Mouse (Mus musculus) heart, adult 18-20 months (tissue): ENCODE data around the gene Stk33. TPM values are rescaled to one million over a fixed set of nuclear protein-coding genes. Genes with fewer than 3 reads are reported as not detected.
A peak's percentile ranks its signal among the peaks of the same experiment; 100 is the strongest.
"Not testable (repeated sequence)": the region's sequence is repeated elsewhere in the genome, so short reads cannot be mapped to it uniquely, and the experiment has no call there.

Experiments
- DNase-seq, 2 experiments: peaks; one replicate each; pipeline ENCODE4 v3.0.0; 2021 to 2022; ENCODE audit warnings: mixed read lengths in 1 of 2
- long read RNA-seq, 2 experiments: library from polyadenylated mRNA; stranded (forward); transcript quantifications; one replicate each; pipeline ENCODE4 v2.0.0; 2021
- total RNA-seq, 2 experiments: library from RNA; stranded (reverse); gene quantifications; 2 replicates each; pipeline ENCODE4 v1.2.3; 2021

Stk33 gene
- under 1 TPM in 1 of 2 experiments, not detected in 1; 0.33 TPM for total RNA-seq
- long read RNA-seq, experiment 1, result 0 reads
- long read RNA-seq, experiment 2, result 0 reads

- peak; percentile 78 to 81 for DNase-seq
Observed at GRCm38 (mm10) chr7:109438781-109439591, at the start of gene Stk33. Stk33 (minus strand) TSS chr7:109439081.

GRCm38 (mm10) chr7:109484221-109484620, 45.3 kb upstream of the Stk33 start:
- no peak for DNase-seq

- DNase-seq, result peak; percentile 50 to 66
Observed at GRCm38 (mm10) chr7:109480765-109481197, 41.9 kb upstream of the Stk33 start.

GRCm38 (mm10) chr7:109477926-109478325, 39.0 kb upstream of the Stk33 start:
- no peak for DNase-seq

- DNase-seq, result no peak
Observed at GRCm38 (mm10) chr7:109470700-109471099, 31.8 kb upstream of the Stk33 start.

- DNase-seq, result peak; percentile 25 to 42
Observed at GRCm38 (mm10) chr7:109468262-109468701, 29.4 kb upstream of the Stk33 start.

- DNase-seq, result no peak
Observed at GRCm38 (mm10) chr7:109467591-109467990, 28.7 kb upstream of the Stk33 start.

GRCm38 (mm10) chr7:109460698-109461097, 21.8 kb upstream of the Stk33 start:
- DNase-seq, result no peak

- DNase-seq, result no peak
Observed at GRCm38 (mm10) chr7:109456563-109456962, 17.7 kb upstream of the Stk33 start.

GRCm38 (mm10) chr7:109455748-109456147, 16.9 kb upstream of the Stk33 start:
- no peak for DNase-seq

- no peak for DNase-seq
Observed at GRCm38 (mm10) chr7:109454856-109455255, 16.0 kb upstream of the Stk33 start.

GRCm38 (mm10) chr7:109448060-109448459, 9.2 kb upstream of the Stk33 start:
- no peak for DNase-seq

GRCm38 (mm10) chr7:109445012-109445411, 6.1 kb upstream of the Stk33 start:
- DNase-seq, result peak; percentile 22 to 69

GRCm38 (mm10) chr7:109442739-109443138, 3.9 kb upstream of the Stk33 start:
- no peak for DNase-seq

- DNase-seq, result no peak
Observed at GRCm38 (mm10) chr7:109440697-109441269, 1.9 kb upstream of the Stk33 start.

GRCm38 (mm10) chr7:109424422-109425159, 14.3 kb downstream of the Stk33 start:
- peak in 1 of 2 experiments; percentile 49 for DNase-seq

- DNase-seq, result no peak
Observed at GRCm38 (mm10) chr7:109422803-109423202, 16.1 kb downstream of the Stk33 start.

GRCm38 (mm10) chr7:109405491-109405890, 33.4 kb downstream of the Stk33 start:
- no peak for DNase-seq

- DNase-seq, result no peak
Observed at GRCm38 (mm10) chr7:109399299-109399698, 39.6 kb downstream of the Stk33 start.

GRCm38 (mm10) chr7:109381131-109381530, 57.8 kb downstream of the Stk33 start:
- no peak for DNase-seq

- DNase-seq, result not testable (repeated sequence)
Observed at GRCm38 (mm10) chr7:109373556-109373955, 65.3 kb downstream of the Stk33 start.

- DNase-seq, result no peak
Observed at GRCm38 (mm10) chr7:109358435-109359187, 80.3 kb downstream of the Stk33 start.
